ENCODE assay signal across 9 mouse cellular contexts in genomic region chr6:99130758-99131410, GRCm38 (mm10).
DNase-seq lines count a peak whose midpoint lies in the region; ATAC-seq and TF ChIP-seq lines count a peak whose summit lies in the region.
"Had no signal": no experiment of that assay in that cellular context is flagged by ENCODE, and none has a peak within 500 bp of the region (broad histone marks: within the 10 kb centered on the region; RNA-seq: fewer than 3 reads in every experiment).

No protein-coding gene starts in this region.

- 65% methylated on average over 10 of the region's 10 CpGs for WGBS in hindbrain, embryonic 11.5 days
- 62% methylated on average over 10 of the region's 10 CpGs for WGBS in hindbrain, embryonic 14.5 days
- 70% methylated on average over 10 of the region's 10 CpGs for WGBS in intestine, postnatal 0 days

- H3K36me3 ChIP-seq in hindbrain, embryonic 11.5 days (ENCODE audit: control insufficient read depth, insufficient read depth, low read length) = no peaks in the 10 kb centered on the region
- H3K36me3 ChIP-seq in hindbrain, embryonic 14.5 days (replicated peaks; ENCODE audit: control insufficient read depth, insufficient read depth) = no peaks in the 10 kb centered on the region
- H3K36me3 ChIP-seq in intestine, postnatal 0 days (ENCODE audit: control insufficient read depth, insufficient read depth) = no peaks in the 10 kb centered on the region

- no peak overlapping the region for H3K27ac ChIP-seq in hindbrain, embryonic 11.5 days (ENCODE audit: low read depth, low read length)
- H3K27ac ChIP-seq in hindbrain, embryonic 14.5 days = no peak overlapping the region
- H3K27ac ChIP-seq in intestine, postnatal 0 days (ENCODE audit: low read depth, low read length) = no peak overlapping the region

- H3K4me2 ChIP-seq in hindbrain, embryonic 11.5 days (replicated peaks; ENCODE audit: low read depth, low read length) = no peak overlapping the region
- H3K4me2 ChIP-seq in hindbrain, embryonic 14.5 days (replicated peaks) = no peak overlapping the region
- no peak overlapping the region for H3K4me2 ChIP-seq in intestine, postnatal 0 days (replicated peaks; ENCODE audit: low read depth)

- H3K4me3 ChIP-seq in hindbrain, embryonic 11.5 days (ENCODE audit: low read depth, low read length) = no peak overlapping the region
- no peak overlapping the region for H3K4me3 ChIP-seq in hindbrain, embryonic 14.5 days (replicated peaks; ENCODE audit: low read length)
- H3K4me3 ChIP-seq in intestine, postnatal 0 days (ENCODE audit: low read depth, low read length) = no peak overlapping the region
- H3K4me3 ChIP-seq: erythroblast, embryonic 14.5 days had no signal

- peak; percentile 34 for DNase-seq in hindbrain, embryonic 11.5 days (ENCODE audit: low spot score)
- no peak for DNase-seq in hindbrain, embryonic 14.5 days (ENCODE audit: low spot score)
- peak; percentile 20 for DNase-seq in A20 (ENCODE audit: low read depth, low spot score)
- peak; percentile 25 for DNase-seq in Muller cell, postnatal 12 days (ENCODE audit: inconsistent ontology term)
- no peak for DNase-seq in cerebellum, adult 8-10 months
- DNase-seq in layer of hippocampus, adult 8-10 months (ENCODE audit: low spot score in 2 of 2) = no peak
- DNase-seq: cerebellum, adult 11 months had no signal

- H3K9me3 ChIP-seq in hindbrain, embryonic 11.5 days (ENCODE audit: control insufficient read depth, low read length) = no peaks in the 10 kb centered on the region
- H3K9me3 ChIP-seq in hindbrain, embryonic 14.5 days (ENCODE audit: control insufficient read depth, low read length) = no peaks in the 10 kb centered on the region
- H3K9me3 ChIP-seq in intestine, postnatal 0 days (ENCODE audit: control insufficient read depth) = no peaks in the 10 kb centered on the region

- TF ChIP-seq CTCF in intestine, postnatal 0 days (IDR thresholded peaks at IDR 0.05; ENCODE audit: low read depth) = no peak

- no peaks in the 10 kb centered on the region for H3K27me3 ChIP-seq in hindbrain, embryonic 11.5 days (ENCODE audit: control insufficient read depth, insufficient read depth, low read length)
- no peaks in the 10 kb centered on the region for H3K27me3 ChIP-seq in hindbrain, embryonic 14.5 days (ENCODE audit: control insufficient read depth, insufficient read depth, low read length)
- no peaks in the 10 kb centered on the region for H3K27me3 ChIP-seq in intestine, postnatal 0 days (replicated peaks; ENCODE audit: control insufficient read depth, insufficient read depth, low read length)

- H3K4me1 ChIP-seq in hindbrain, embryonic 11.5 days (replicated peaks; ENCODE audit: control insufficient read depth, insufficient read depth, low read length) = peaks cover 2% of the 10 kb centered on the region; the same call in 1 of the 2 replicates
- H3K4me1 ChIP-seq in hindbrain, embryonic 14.5 days (replicated peaks; ENCODE audit: control insufficient read depth, insufficient read depth, low read length) = peaks cover 5% of the 10 kb centered on the region
- peaks cover 9% of the 10 kb centered on the region; the same call in 1 of the 2 replicates for H3K4me1 ChIP-seq in intestine, postnatal 0 days (replicated peaks; ENCODE audit: control insufficient read depth, insufficient read depth, low read length)

- ATAC-seq in hindbrain, embryonic 11.5 days (ENCODE audit: low FRiP score) = no peak
- ATAC-seq in hindbrain, embryonic 14.5 days (ENCODE audit: low FRiP score) = no peak
- ATAC-seq in intestine, postnatal 0 days = peak; percentile 25; the same call in 1 of the 2 replicates

- no peak overlapping the region for H3K9ac ChIP-seq in hindbrain, embryonic 11.5 days (ENCODE audit: low read depth, low read length)
- H3K9ac ChIP-seq in hindbrain, embryonic 14.5 days = no peak overlapping the region
- H3K9ac ChIP-seq in intestine, postnatal 0 days (ENCODE audit: low read depth, low read length) = no peak overlapping the region

Comparison
In these comparisons a context has a peak if more than half of its experiments do, and no peak if none do; other contexts are left out.
1. DNase-seq: peak in hindbrain, embryonic 11.5 days (single experiment), A20 (single experiment) and Muller cell, postnatal 12 days (single experiment); none in hindbrain, embryonic 14.5 days (single experiment), cerebellum, adult 8-10 months (single experiment) and layer of hippocampus, adult 8-10 months (0 of 2).